Mouse (Mus musculus) lung, embryonic 16.5 days (tissue): Measurements from ENCODE around the gene Csf2ra. TPM values are rescaled to one million over a fixed set of nuclear protein-coding genes. Genes with fewer than 3 reads are reported as not detected.
"Not testable (repeated sequence)": the region's sequence is repeated elsewhere in the genome, so short reads cannot be mapped to it uniquely, and the experiment has no call there.

Experiments used
- ATAC-seq: fragments of 200-750 bp; cut with Nextera tagmentation; 2 replicates; pipeline ENCODE4 v1.8.0; 2017; ENCODE audit warnings: low read depth, mild to moderate bottlenecking, moderate library complexity
- H3K27ac ChIP-seq: fragments of 300-500 bp; sonication (generic); 2 replicates; pipeline ENCODE4 v1.5.1; 2014; ENCODE audit warnings: mild to moderate bottlenecking, control low read depth, low read length
- H3K27me3 ChIP-seq: fragments of 300-500 bp; sonication (generic); 2 replicates; pipeline ENCODE4 v1.6.1; 2014; ENCODE audit warnings: low read depth, low read length, mixed read lengths; ENCODE audit not compliant: control insufficient read depth, insufficient read depth
- H3K36me3 ChIP-seq: fragments of 300-500 bp; sonication (generic); 2 replicates; pipeline ENCODE4 v1.6.1; 2014; ENCODE audit warnings: low read length; ENCODE audit not compliant: control insufficient read depth, insufficient read depth
- H3K4me1 ChIP-seq: fragments of 300-500 bp; sonication (generic); replicated peaks from 2 replicates; pipeline ENCODE4 v1.6.1; 2014; ENCODE audit warnings: low read length, mixed read lengths; ENCODE audit not compliant: control insufficient read depth, insufficient read depth
- H3K4me2 ChIP-seq: fragments of 300-500 bp; sonication (generic); 2 replicates; pipeline ENCODE4 v1.6.1; 2014; ENCODE audit warnings: low read depth, low read length, control low read depth
- H3K4me3 ChIP-seq: fragments of 300-500 bp; sonication (generic); 2 replicates; pipeline ENCODE4 v1.5.1; 2014; ENCODE audit warnings: mild to moderate bottlenecking, low read length, control low read depth
- H3K9ac ChIP-seq: fragments of 300-500 bp; sonication (generic); 2 replicates; pipeline ENCODE4 v1.6.1; 2014; ENCODE audit warnings: low read length, control low read depth
- H3K9me3 ChIP-seq: fragments of 300-500 bp; sonication (generic); 2 replicates; pipeline ENCODE4 v1.6.1; 2016; ENCODE audit warnings: low read length; ENCODE audit not compliant: control insufficient read depth
- WGBS: fragments of 180-500 bp; shearing (Covaris S2); extraction: QIAGEN DNeasy Blood & Tissue Kit; methylation state at CpG from one replicate; pipeline ENCODE4 v1.1.7; 2014; 5-methylcytosine and 5-hydroxymethylcytosine counted together
- polyA plus RNA-seq: library from polyadenylated mRNA; unstranded; fragments of >200 nt; fragmentation: Nextera tagmentation; extraction: Ambion mirVana; gene quantifications from 2 replicates; pipeline ENCODE4 v1.2.1, GENCODE M21; 2015

The Csf2ra gene
- polyA plus RNA-seq, 1 experiment from 2014 or later = 33.4 TPM

DNA sequence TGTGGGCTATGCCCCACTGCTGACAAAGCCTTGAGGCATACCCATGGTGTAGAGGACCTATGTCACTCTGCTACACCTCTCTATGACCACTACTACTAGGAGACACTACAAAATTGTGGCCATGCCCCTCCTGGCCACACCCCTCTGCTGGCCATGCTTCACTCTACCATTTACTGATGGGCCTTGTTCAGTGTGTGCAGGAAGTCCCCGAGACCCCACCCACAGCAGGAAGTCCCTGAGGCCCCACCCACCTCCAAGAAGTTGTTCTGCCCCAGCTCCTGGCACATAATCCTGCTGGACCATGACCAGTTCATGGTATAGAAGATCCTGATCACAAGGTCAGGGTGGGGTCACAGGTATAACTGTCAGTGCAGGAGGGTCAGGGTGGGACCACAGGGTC, 33.0 kb upstream of the Csf2ra start:
- Histone ChIP-seq H3K4me1 (no peaks in the 10 kb centered on the region), H3K27me3 (no peaks in the 10 kb centered on the region), H3K4me2 (no peak overlapping the region), H3K9me3 (no peaks in the 10 kb centered on the region), H3K36me3 (no peaks in the 10 kb centered on the region), H3K27ac (no peak overlapping the region), H3K9ac (no peak overlapping the region), H3K4me3 (no peak overlapping the region)
- WGBS = 67% methylated on average over 1 of the region's 1 CpGs
- no peak for ATAC-seq

DNA sequence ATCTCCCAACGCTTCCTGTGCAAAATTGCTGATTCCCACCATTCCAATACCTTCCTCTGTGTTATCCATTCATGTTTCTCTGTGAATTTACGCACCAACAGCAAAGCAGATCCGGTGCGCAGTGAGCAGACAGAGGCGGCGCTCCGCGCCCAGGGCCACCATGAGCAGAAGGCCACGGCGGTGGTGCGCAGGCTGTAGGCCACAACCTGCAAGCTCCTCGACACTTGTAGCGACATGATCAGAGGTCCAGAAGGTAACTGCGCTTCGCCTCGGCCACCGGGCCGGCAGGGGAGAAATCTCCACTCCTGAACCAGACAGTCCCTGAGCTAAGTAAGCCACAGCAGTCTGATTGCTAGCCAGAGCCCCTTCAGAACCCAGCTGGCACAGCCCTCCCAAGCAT, 29.5 kb upstream of the Csf2ra start:
- ATAC-seq = no peak
- 89% methylated on average over 18 of the region's 18 CpGs for WGBS
- no peaks in the 10 kb centered on the region for H3K36me3 ChIP-seq
- no peaks in the 10 kb centered on the region for H3K27me3 ChIP-seq
- H3K27ac ChIP-seq = no peak overlapping the region
- no peak overlapping the region for H3K4me3 ChIP-seq
- H3K4me2 ChIP-seq = no peak overlapping the region
- H3K9me3 ChIP-seq = no peaks in the 10 kb centered on the region
- H3K9ac ChIP-seq = no peak overlapping the region
- no peaks in the 10 kb centered on the region for H3K4me1 ChIP-seq

DNA sequence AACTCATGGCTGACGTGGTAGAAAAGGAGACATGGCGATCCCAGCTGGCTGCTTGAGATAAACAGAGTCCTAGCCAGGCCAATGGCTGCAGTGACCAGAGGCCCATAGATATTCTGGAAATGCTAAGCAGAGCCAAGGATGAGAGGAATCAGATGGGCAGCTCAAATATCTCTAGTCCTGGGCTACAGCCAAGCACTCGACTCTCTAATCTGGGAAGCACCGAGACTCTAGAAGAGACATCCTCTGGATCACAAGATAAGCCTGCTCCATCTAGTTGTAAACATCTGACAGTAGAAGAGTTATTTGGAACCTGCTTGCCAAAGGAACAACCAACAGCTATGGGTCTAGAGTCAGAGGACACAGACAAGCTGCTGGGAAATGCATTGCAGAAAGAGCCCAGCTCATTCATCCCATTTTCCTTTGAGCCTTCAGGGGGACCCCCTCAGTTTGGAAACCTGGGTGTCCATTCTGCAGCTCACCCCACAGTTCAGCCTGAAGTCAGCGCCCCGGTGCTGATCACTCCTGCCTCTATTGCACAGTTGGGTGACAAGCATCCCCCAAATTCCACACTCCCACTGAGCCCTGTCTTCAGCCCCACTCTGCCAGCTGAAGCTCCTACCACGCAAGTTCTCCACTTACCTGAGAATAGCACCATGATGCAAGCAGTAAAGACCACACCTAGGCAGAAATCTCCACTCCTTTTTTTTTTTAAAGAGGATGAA, 28.1 kb upstream of the Csf2ra start:
- no peak for ATAC-seq
- 75% methylated on average over 7 of the region's 7 CpGs for WGBS
- no peak overlapping the region for H3K4me2 ChIP-seq
- no peaks in the 10 kb centered on the region for H3K27me3 ChIP-seq
- H3K36me3 ChIP-seq = no peaks in the 10 kb centered on the region
- no peak overlapping the region for H3K4me3 ChIP-seq
- H3K9ac ChIP-seq = no peak overlapping the region
- no peaks in the 10 kb centered on the region for H3K4me1 ChIP-seq
- H3K27ac ChIP-seq = no peak overlapping the region
- no peaks in the 10 kb centered on the region for H3K9me3 ChIP-seq

- not testable (repeated sequence) for ATAC-seq, H3K36me3 ChIP-seq, H3K9ac ChIP-seq, H3K4me1 ChIP-seq, H3K27me3 ChIP-seq, H3K4me3 ChIP-seq, H3K9me3 ChIP-seq, H3K4me2 ChIP-seq, H3K27ac ChIP-seq
- 71% methylated on average over 4 of the region's 4 CpGs for WGBS
These were observed 19.1 kb upstream of the Csf2ra start for GRCm38 (mm10) chr19:61247334-61247733.

DNA sequence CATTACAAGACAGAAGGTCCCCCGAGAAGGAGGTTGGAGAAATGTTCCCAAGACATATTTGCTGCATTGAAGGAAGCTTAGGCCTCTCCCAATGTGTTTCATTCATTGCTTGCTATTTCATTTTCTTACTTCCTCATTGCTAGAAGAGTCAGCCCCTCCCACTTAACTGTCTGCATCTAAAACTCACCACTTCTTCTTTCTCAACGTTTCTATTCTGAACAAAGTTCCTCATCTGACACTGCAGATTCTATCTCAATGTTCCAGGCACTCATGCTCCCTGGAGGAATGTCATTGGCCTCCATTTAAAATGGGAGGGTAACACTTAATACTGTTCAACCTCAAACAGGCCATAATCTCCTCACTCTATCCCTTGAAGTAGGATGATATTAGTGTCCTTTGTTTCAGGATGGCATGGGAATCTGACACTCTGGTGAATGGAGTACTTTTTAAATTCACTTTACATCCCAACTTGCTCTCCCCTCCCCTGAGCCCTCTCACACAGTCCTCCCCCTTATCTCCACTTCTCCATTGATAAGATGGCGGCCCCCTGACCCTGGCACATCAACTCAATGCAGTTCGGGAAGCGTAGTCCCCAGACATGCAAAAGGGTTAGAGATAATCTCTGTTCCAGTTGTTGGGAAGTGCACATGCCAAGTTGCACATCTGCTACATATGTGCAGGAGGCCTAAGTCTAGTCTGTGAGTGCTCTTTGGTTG, 16.6 kb upstream of the Csf2ra start:
- H3K36me3 ChIP-seq = no peaks in the 10 kb centered on the region
- no peak overlapping the region for H3K9ac ChIP-seq
- no peak for ATAC-seq
- no peaks in the 10 kb centered on the region for H3K27me3 ChIP-seq
- no peak overlapping the region for H3K4me2 ChIP-seq
- no peak overlapping the region for H3K27ac ChIP-seq
- no peaks in the 10 kb centered on the region for H3K9me3 ChIP-seq
- no peaks in the 10 kb centered on the region for H3K4me1 ChIP-seq
- no peak overlapping the region for H3K4me3 ChIP-seq
- 59% methylated on average over 5 of the region's 5 CpGs for WGBS

GRCm38 (mm10) chr19:61237967-61238366, 9.7 kb upstream of the Csf2ra start:
- Histone ChIP-seq H3K27me3 (no peaks in the 10 kb centered on the region), H3K36me3 (no peaks in the 10 kb centered on the region), H3K4me2 (no peak overlapping the region), H3K9ac (no peak overlapping the region), H3K4me3 (no peak overlapping the region), H3K9me3 (no peaks in the 10 kb centered on the region), H3K27ac (no peak overlapping the region), H3K4me1 (no peaks in the 10 kb centered on the region)
- 79% methylated on average over 2 of the region's 2 CpGs for WGBS
- no peak for ATAC-seq

GRCm38 (mm10) chr19:61234532-61234931, 6.3 kb upstream of the Csf2ra start:
- H3K36me3 ChIP-seq = no peaks in the 10 kb centered on the region
- no peaks in the 10 kb centered on the region for H3K4me1 ChIP-seq
- no peak overlapping the region for H3K27ac ChIP-seq
- no peak overlapping the region for H3K9ac ChIP-seq
- 50% methylated on average over 5 of the region's 5 CpGs for WGBS
- H3K4me2 ChIP-seq = no peak overlapping the region
- ATAC-seq = no peak
- no peak overlapping the region for H3K4me3 ChIP-seq
- no peaks in the 10 kb centered on the region for H3K27me3 ChIP-seq
- H3K9me3 ChIP-seq = no peaks in the 10 kb centered on the region

GRCm38 (mm10) chr19:61226928-61227854, 1.0 kb downstream of the Csf2ra start:
- peak overlapping the region; percentile 63 for H3K4me3 ChIP-seq
- no peaks in the 10 kb centered on the region for H3K27me3 ChIP-seq
- H3K27ac ChIP-seq = peak overlapping the region; percentile 90
- H3K9me3 ChIP-seq = peaks cover 7% of the 10 kb centered on the region
- ATAC-seq = peak; percentile 88
- peak overlapping the region; percentile 64 for H3K9ac ChIP-seq
- H3K4me1 ChIP-seq = no peaks in the 10 kb centered on the region
- WGBS = 2% methylated on average over 70 of the region's 71 CpGs
- H3K36me3 ChIP-seq = no peaks in the 10 kb centered on the region
- H3K4me2 ChIP-seq = peak overlapping the region; percentile 75

DNA sequence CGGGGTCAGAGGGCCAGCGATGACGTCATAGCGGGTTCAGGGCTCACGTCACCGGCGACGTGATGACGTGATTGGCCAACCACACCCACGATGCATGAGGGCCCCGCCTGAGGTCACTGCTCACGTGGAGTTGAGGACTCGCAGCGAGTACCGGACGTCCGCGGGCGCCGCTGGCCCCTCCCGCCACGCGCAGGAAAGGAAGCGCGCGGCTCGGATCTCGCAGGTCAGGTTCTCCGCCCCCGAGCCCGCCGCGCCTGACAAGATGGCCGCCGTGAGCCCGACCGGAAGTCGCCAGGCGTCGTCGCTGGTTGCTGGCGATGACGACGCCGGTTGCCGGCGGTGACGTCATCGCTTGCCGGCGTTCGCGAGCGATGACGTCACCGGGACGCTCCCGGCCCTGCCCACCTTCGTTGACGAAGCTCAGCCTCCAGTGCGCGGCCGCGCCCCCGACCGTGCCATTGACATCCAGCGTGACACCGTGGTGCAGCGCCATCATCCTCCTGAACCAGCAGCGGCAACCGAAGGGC, 1.8 kb downstream of the Csf2ra start:
- Histone ChIP-seq H3K4me2 (peak overlapping the region; percentile 75), H3K4me3 (peak overlapping the region; percentile 63), H3K27me3 (no peaks in the 10 kb centered on the region), H3K27ac (peak overlapping the region; percentile 90), H3K4me1 (no peaks in the 10 kb centered on the region), H3K36me3 (no peaks in the 10 kb centered on the region), H3K9me3 (peaks cover 7% of the 10 kb centered on the region), H3K9ac (peak overlapping the region; percentile 59)
- under 1% methylated on average over 57 of the region's 71 CpGs for WGBS
- peak; percentile 48 for ATAC-seq
